Mouse (Mus musculus) lung, postnatal 4 days (tissue): ENCODE measurements at regions not wholly inside any gene's neighbourhood (a gene's known extent, or its start where the extent isn't known, plus 50 kb on each side); places are given as distances from the start of the nearest gene placed in this dataset.

Experiments
- DNase-seq, 2 experiments: peaks; one replicate each; pipeline ENCODE4 v3.0.0; 2021

- no peak for DNase-seq
These were observed 476.6 kb upstream of the Pitx2 start for GRCm38 (mm10) chr3:128723100-128723499.

GRCm38 (mm10) chr3:128720276-128720675 is 479.4 kb upstream of the Pitx2 start:
- no peak for DNase-seq

GRCm38 (mm10) chr3:128719226-128719625 is 480.5 kb upstream of the Pitx2 start:
- no peak for DNase-seq

GRCm38 (mm10) chr3:128707270-128707669 is 492.4 kb upstream of the Pitx2 start:
- no peak for DNase-seq

GRCm38 (mm10) chr3:128668468-128669127 is 531.1 kb upstream of the Pitx2 start:
- DNase-seq, result no peak

GRCm38 (mm10) chr3:128665184-128665583 is 534.5 kb upstream of the Pitx2 start:
- DNase-seq, result no peak

GRCm38 (mm10) chr3:128636960-128637755 is 562.5 kb upstream of the Pitx2 start:
- no peak for DNase-seq

GRCm38 (mm10) chr3:128627696-128628095 is 572.0 kb upstream of the Pitx2 start:
- DNase-seq, result no peak

- DNase-seq, result no peak
These were observed 583.0 kb upstream of the Pitx2 start for GRCm38 (mm10) chr3:128616675-128617074.

GRCm38 (mm10) chr3:128613657-128614056 is 586.0 kb upstream of the Pitx2 start:
- no peak for DNase-seq

GRCm38 (mm10) chr3:128610731-128611130 is 588.9 kb upstream of the Pitx2 start:
- no peak for DNase-seq

GRCm38 (mm10) chr3:128608694-128609093 is 591.0 kb upstream of the Pitx2 start:
- no peak for DNase-seq

- no peak for DNase-seq
These were observed 624.1 kb upstream of the Pitx2 start for GRCm38 (mm10) chr3:128575339-128576129.

GRCm38 (mm10) chr3:128570551-128570950 is 629.1 kb upstream of the Pitx2 start:
- DNase-seq, result no peak

GRCm38 (mm10) chr3:128565386-128565785 is 634.3 kb upstream of the Pitx2 start:
- DNase-seq, result no peak

GRCm38 (mm10) chr3:128546416-128547327 is 650.5 kb upstream of the Fam241a start:
- DNase-seq, result peak; percentile 70 to 74

- DNase-seq, result no peak
These were observed 629.3 kb upstream of the Fam241a start for GRCm38 (mm10) chr3:128525427-128525826.

GRCm38 (mm10) chr3:128520671-128521103 is 624.6 kb upstream of the Fam241a start:
- DNase-seq, result peak; percentile 31 to 59

GRCm38 (mm10) chr3:128519913-128520316 is 623.8 kb upstream of the Fam241a start:
- peak in 1 of 2 experiments; percentile 31 for DNase-seq

GRCm38 (mm10) chr3:128518806-128519205 is 622.7 kb upstream of the Fam241a start:
- no peak for DNase-seq

- peak in 1 of 2 experiments; percentile 5 for DNase-seq
These were observed 575.0 kb upstream of the Fam241a start for GRCm38 (mm10) chr3:128471111-128471510.

- DNase-seq, result no peak
These were observed 533.6 kb upstream of the Fam241a start for GRCm38 (mm10) chr3:128429706-128430105.
